Mouse (Mus musculus): Measurements from ENCODE around the gene Clasp1.
"Not testable (repeated sequence)": the region's sequence is repeated elsewhere in the genome, so short reads cannot be mapped to it uniquely, and the experiment has no call there.

The Clasp1 gene

GRCm38 (mm10) chr1:118597475-118598213 is 208.8 kb downstream of the Clasp1 start:
- no peak for DNase-seq

- peak; percentile 82 for DNase-seq
Measured at GRCm38 (mm10) chr1:118598339-118598738, 209.5 kb downstream of the Clasp1 start.

- no peak for DNase-seq
Measured at GRCm38 (mm10) chr1:118613631-118614183, 224.8 kb downstream of the Clasp1 start.

GRCm38 (mm10) chr1:118621055-118621454 is 232.2 kb downstream of the Clasp1 start:
- not testable (repeated sequence) for DNase-seq

GRCm38 (mm10) chr1:118622857-118623256 is 234.0 kb downstream of the Clasp1 start:
- DNase-seq: no peak

- DNase-seq: no peak
Measured at GRCm38 (mm10) chr1:118625461-118625860, 236.6 kb downstream of the Clasp1 start.

- DNase-seq: no peak
Measured at GRCm38 (mm10) chr1:118625921-118626320, 237.1 kb downstream of the Clasp1 start.

GRCm38 (mm10) chr1:118626452-118626851 is 237.6 kb downstream of the Clasp1 start:
- DNase-seq: no peak

GRCm38 (mm10) chr1:118627781-118628464 is 239.1 kb downstream of the Clasp1 start, which contains the start of gene Tfcp2l1:
Gene Tfcp2l1, plus strand, starts transcription at chr1:118627945.
- DNase-seq: peak; percentile 56

- no peak for DNase-seq
Measured at GRCm38 (mm10) chr1:118633415-118633980, 244.6 kb downstream of the Clasp1 start.

- DNase-seq: no peak
Measured at GRCm38 (mm10) chr1:118642296-118642999, 253.6 kb downstream of the Clasp1 start.

GRCm38 (mm10) chr1:118643138-118643979 is 254.5 kb downstream of the Clasp1 start:
- DNase-seq: no peak

GRCm38 (mm10) chr1:118645701-118646100 is 256.8 kb downstream of the Clasp1 start:
- DNase-seq: no peak

GRCm38 (mm10) chr1:118648015-118648414 is 259.2 kb downstream of the Clasp1 start:
- DNase-seq: no peak

GRCm38 (mm10) chr1:118649933-118650770 is 261.3 kb downstream of the Clasp1 start:
- no peak for DNase-seq

- no peak for DNase-seq
Measured at GRCm38 (mm10) chr1:118650771-118651080, 261.9 kb downstream of the Clasp1 start.

- no peak for DNase-seq
Measured at GRCm38 (mm10) chr1:118658716-118659115, 269.9 kb downstream of the Clasp1 start.

- no peak for DNase-seq
Measured at GRCm38 (mm10) chr1:118660880-118661465, 272.1 kb downstream of the Clasp1 start.

Measured in cerebellum, adult 9-11 months (tissue).